15 mouse cellular contexts compared by ENCODE assay signal in genomic region chr6:140767237-140767636, GRCm38 (mm10). TPM values are rescaled to one million over a fixed set of nuclear protein-coding genes. Genes with fewer than 3 reads are reported as not detected.
DNase-seq lines count a peak whose midpoint lies in the region; ATAC-seq and TF ChIP-seq lines count a peak whose summit lies in the region.
"Had no signal": no experiment of that assay in that cellular context is flagged by ENCODE, and none has a peak within 500 bp of the region (broad histone marks: within the 10 kb centered on the region; RNA-seq: fewer than 3 reads in every experiment).

No protein-coding gene starts in this region.

- no peak overlapping the region for H3K4me3 ChIP-seq in heart, embryonic 15.5 days
- H3K4me3 ChIP-seq in brown adipose tissue, adult 24 weeks (ENCODE audit: insufficient read depth, low read depth, low read length): no peak overlapping the region
- H3K4me3 ChIP-seq in liver, postnatal 0 days (ENCODE audit: low read depth, low read length): no peak overlapping the region
- H3K4me3 ChIP-seq in forebrain, embryonic 12.5 days (replicated peaks): no peak overlapping the region
- H3K4me3 ChIP-seq: left cerebral cortex, adult 2 months; midbrain, embryonic 10.5 days had no signal

- no peak for TF ChIP-seq CTCF in liver, postnatal 0 days (IDR thresholded peaks at IDR 0.05; ENCODE audit: low read depth)

- no peak for TF ChIP-seq EP300 in liver, postnatal 0 days (IDR thresholded peaks at IDR 0.05; ENCODE audit: low read depth)

- peak overlapping the region; percentile 16; the same call in 1 of the 2 replicates for H3K27ac ChIP-seq in heart, embryonic 15.5 days
- H3K27ac ChIP-seq in brown adipose tissue, adult 24 weeks (replicated peaks; ENCODE audit: low read depth, low read length): peak overlapping the region; percentile 35; the same call in 1 of the 2 replicates
- H3K27ac ChIP-seq in liver, postnatal 0 days (ENCODE audit: low read depth): peak overlapping the region; percentile 75; the same call in 1 of the 2 replicates
- no peak overlapping the region for H3K27ac ChIP-seq in forebrain, embryonic 12.5 days
- H3K27ac ChIP-seq: left cerebral cortex, adult 2 months; liver, embryonic 14.5 days; midbrain, embryonic 10.5 days had no signal

- no peaks in the 10 kb centered on the region for H3K27me3 ChIP-seq in heart, embryonic 15.5 days
- no peaks in the 10 kb centered on the region for H3K27me3 ChIP-seq in liver, postnatal 0 days (ENCODE audit: insufficient read depth, low read length)
- H3K27me3 ChIP-seq in forebrain, embryonic 12.5 days: no peaks in the 10 kb centered on the region

- no peak overlapping the region for H3K9ac ChIP-seq in heart, embryonic 15.5 days
- H3K9ac ChIP-seq in liver, postnatal 0 days (replicated peaks): no peak overlapping the region
- H3K9ac ChIP-seq in forebrain, embryonic 12.5 days: no peak overlapping the region
- H3K9ac ChIP-seq: liver, embryonic 14.5 days had no signal

- H3K36me3 ChIP-seq in heart, embryonic 15.5 days: no peaks in the 10 kb centered on the region
- H3K36me3 ChIP-seq in liver, postnatal 0 days (replicated peaks; ENCODE audit: insufficient read depth, low read length): no peaks in the 10 kb centered on the region
- no peaks in the 10 kb centered on the region for H3K36me3 ChIP-seq in forebrain, embryonic 12.5 days (replicated peaks)
- H3K36me3 ChIP-seq: midbrain, embryonic 10.5 days had no signal

- 0 out of 2 replicates have a peak, but pooled peaks cover 2% of the 10 kb centered on the region for H3K4me1 ChIP-seq in heart, embryonic 15.5 days (replicated peaks)
- no peaks in the 10 kb centered on the region for H3K4me1 ChIP-seq in brown adipose tissue, adult 24 weeks (ENCODE audit: control insufficient read depth, insufficient read depth, insufficient read length, low read length)
- H3K4me1 ChIP-seq in liver, postnatal 0 days (ENCODE audit: insufficient read depth): no peaks in the 10 kb centered on the region
- H3K4me1 ChIP-seq in forebrain, embryonic 12.5 days: peaks cover 15% of the 10 kb centered on the region

- no peak overlapping the region for H3K4me2 ChIP-seq in heart, embryonic 15.5 days
- no peak overlapping the region for H3K4me2 ChIP-seq in liver, postnatal 0 days (ENCODE audit: low read depth, low read length)
- no peak overlapping the region for H3K4me2 ChIP-seq in forebrain, embryonic 12.5 days

- no peaks in the 10 kb centered on the region for H3K9me3 ChIP-seq in heart, embryonic 15.5 days (replicated peaks)
- H3K9me3 ChIP-seq in liver, postnatal 0 days (ENCODE audit: low read length): no peaks in the 10 kb centered on the region
- H3K9me3 ChIP-seq in forebrain, embryonic 12.5 days: no peaks in the 10 kb centered on the region
- H3K9me3 ChIP-seq: midbrain, embryonic 10.5 days had no signal

- WGBS in heart, embryonic 15.5 days: 65% methylated on average over 6 of the region's 6 CpGs
- WGBS in liver, postnatal 0 days (ENCODE audit: insufficient replicate concordance): 50% methylated on average over 6 of the region's 6 CpGs
- 66% methylated on average over 6 of the region's 6 CpGs for WGBS in forebrain, embryonic 12.5 days

- no peak for ATAC-seq in heart, embryonic 15.5 days (replicated peaks; ENCODE audit: insufficient number of reproducible peaks, insufficient read depth, low FRiP score, low read depth)
- ATAC-seq in liver, postnatal 0 days: peak; percentile 49; the same call in 1 of the 2 replicates
- no peak for ATAC-seq in forebrain, embryonic 12.5 days (ENCODE audit: low FRiP score)

- DNase-seq in heart, adult 11 months: no peak
- DNase-seq in CD4-positive helper T cell, adult 2 months (ENCODE audit: low read depth, low spot score): peak; percentile 35
- peak; percentile 33 for DNase-seq in liver, postnatal 0 days
- no peak for DNase-seq in ovary, adult 18-20 months (ENCODE audit: low spot score)
- DNase-seq in testis, postnatal 14 days (ENCODE audit: low spot score): no peak
- DNase-seq: cerebellum, postnatal 25 days; heart, postnatal 10 days; kidney, postnatal 14 days; thymus, adult 18-20 months had no signal

RNA-seq across cellular contexts. Expression of gene Gm11077, which starts 38.2 kb away (rescaled TPM):
- not detected in 2 replicates for polyA plus RNA-seq in heart, embryonic 15.5 days (2015; fragmentation: Nextera tagmentation; extraction: Ambion mirVana)
- polyA plus RNA-seq in brown adipose tissue, adult 24 weeks (2012; ENCODE audit: insufficient read depth, insufficient read length, missing spikeins): not detected in 2 replicates
- polyA plus RNA-seq in liver, postnatal 0 days (2015; fragmentation: Nextera tagmentation; extraction: Ambion mirVana): not detected in 2 replicates
- polyA plus RNA-seq in forebrain, embryonic 12.5 days (2016; fragmentation: Nextera tagmentation; extraction: Ambion mirVana): not detected in 2 replicates
- polyA plus RNA-seq: liver, embryonic 14.5 days; midbrain, embryonic 10.5 days had no signal

Comparison
In these comparisons a context has a peak if more than half of its experiments do, and no peak if none do; other contexts are left out.
1. DNase-seq: peak in CD4-positive helper T cell, adult 2 months (single experiment) and liver, postnatal 0 days (single experiment); none in heart, adult 11 months (single experiment), ovary, adult 18-20 months (single experiment) and testis, postnatal 14 days (single experiment).